Mouse (Mus musculus) stomach, embryonic 16.5 days (tissue): ENCODE measurements at regions not wholly inside any gene's neighbourhood (a gene's known extent, or its start where the extent isn't known, plus 50 kb on each side); places are given as distances from the start of the nearest gene placed in this dataset.

Experiments
- ATAC-seq: fragments of 200-750 bp; cut with Nextera tagmentation; 2 replicates; pipeline ENCODE4 v1.8.0; 2017; ENCODE audit warnings: moderate number of reproducible peaks, moderate TSS enrichment; ENCODE audit not compliant: insufficient read depth, low FRiP score
- H3K27ac ChIP-seq: fragments of 300-500 bp; sonication (generic); 2 replicates; pipeline ENCODE4 v1.5.1; 2014; ENCODE audit warnings: low read length
- H3K27me3 ChIP-seq: fragments of 300-500 bp; sonication (generic); 2 replicates; pipeline ENCODE4 v1.6.1; 2014; ENCODE audit warnings: low read length, control low read depth, mixed read lengths; ENCODE audit not compliant: control insufficient read depth, insufficient read depth
- H3K36me3 ChIP-seq: fragments of 300-500 bp; sonication (generic); 2 replicates; pipeline ENCODE4 v1.6.1; 2014; ENCODE audit warnings: low read length; ENCODE audit not compliant: control insufficient read depth, insufficient read depth
- H3K4me1 ChIP-seq: fragments of 300-500 bp; sonication (generic); 2 replicates; pipeline ENCODE4 v1.6.1; 2014; ENCODE audit warnings: low read length, control low read depth, mixed read lengths; ENCODE audit not compliant: control insufficient read depth, insufficient read depth
- H3K4me2 ChIP-seq: fragments of 300-500 bp; sonication (generic); 2 replicates; pipeline ENCODE4 v1.6.1; 2014; ENCODE audit warnings: low read depth, low read length, mixed read lengths
- H3K4me3 ChIP-seq: fragments of 300-500 bp; sonication (generic); replicated peaks from 2 replicates; pipeline ENCODE4 v1.5.1; 2014; ENCODE audit warnings: mild to moderate bottlenecking, low read length
- H3K9ac ChIP-seq: fragments of 300-500 bp; sonication (generic); 2 replicates; pipeline ENCODE4 v1.6.1; 2014; ENCODE audit warnings: low read length
- H3K9me3 ChIP-seq: fragments of 300-500 bp; sonication (generic); replicated peaks from 2 replicates; pipeline ENCODE4 v1.6.1; 2016; ENCODE audit warnings: low read length, control low read depth; ENCODE audit not compliant: control insufficient read depth
- WGBS: fragments of 180-500 bp; shearing (Covaris S2); extraction: QIAGEN DNeasy Blood & Tissue Kit; methylation state at CpG from one replicate; pipeline ENCODE4 v1.1.7; 2014; 5-methylcytosine and 5-hydroxymethylcytosine counted together

DNA sequence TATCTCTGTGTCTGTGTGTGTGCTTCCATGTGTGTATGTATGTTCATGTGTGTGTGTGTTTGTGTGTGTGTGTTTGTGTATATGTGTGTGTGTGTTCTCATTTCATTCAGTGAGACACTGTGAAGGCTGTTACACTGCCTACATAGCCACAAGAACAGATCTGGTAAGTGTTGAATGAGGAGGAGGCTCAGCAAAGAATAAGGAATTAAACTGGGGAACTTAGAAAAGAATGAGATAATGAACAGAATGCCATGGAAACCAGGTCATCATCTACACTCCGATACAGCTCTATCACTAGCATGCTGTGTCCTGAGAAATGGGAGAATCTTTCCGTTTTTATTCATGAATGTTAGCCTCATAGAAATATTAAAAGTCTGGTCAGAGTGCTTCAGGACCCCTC is 495.7 kb downstream of the Pdcd6ip start:
- Histone ChIP-seq H3K9ac (no peak overlapping the region), H3K27ac (no peak overlapping the region), H3K4me3 (no peak overlapping the region), H3K4me2 (no peak overlapping the region), H3K9me3 (no peaks in the 10 kb centered on the region), H3K36me3 (no peaks in the 10 kb centered on the region), H3K4me1 (no peaks in the 10 kb centered on the region), H3K27me3 (no peaks in the 10 kb centered on the region)
- 82% methylated on average over 2 of the region's 2 CpGs for WGBS
- ATAC-seq: no peak

DNA sequence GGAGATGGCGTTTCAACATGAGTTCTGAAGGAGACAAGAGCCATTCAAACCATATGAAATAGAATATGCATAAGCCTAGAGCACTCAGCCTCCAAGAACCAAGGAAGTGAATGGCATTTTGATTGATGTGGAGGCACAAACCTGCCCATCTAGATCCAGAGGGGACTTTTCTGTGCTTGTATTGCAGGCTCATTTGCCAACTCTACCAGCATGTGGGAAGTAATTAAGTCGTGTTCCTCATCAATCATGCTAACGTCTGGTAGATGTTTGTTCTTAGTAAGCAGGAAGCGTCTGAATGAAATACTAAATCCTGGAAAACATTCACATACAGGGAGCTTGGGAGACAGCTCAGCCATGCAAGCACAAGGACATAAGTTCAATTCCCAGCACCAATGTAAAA is 499.9 kb downstream of the Pdcd6ip start:
- H3K4me2 ChIP-seq: no peak overlapping the region
- H3K4me1 ChIP-seq: no peaks in the 10 kb centered on the region
- no peaks in the 10 kb centered on the region for H3K36me3 ChIP-seq
- H3K9me3 ChIP-seq: no peaks in the 10 kb centered on the region
- no peaks in the 10 kb centered on the region for H3K27me3 ChIP-seq
- H3K27ac ChIP-seq: no peak overlapping the region
- no peak overlapping the region for H3K4me3 ChIP-seq
- no peak for ATAC-seq
- H3K9ac ChIP-seq: no peak overlapping the region
- WGBS: 40% methylated on average over 4 of the region's 4 CpGs

DNA sequence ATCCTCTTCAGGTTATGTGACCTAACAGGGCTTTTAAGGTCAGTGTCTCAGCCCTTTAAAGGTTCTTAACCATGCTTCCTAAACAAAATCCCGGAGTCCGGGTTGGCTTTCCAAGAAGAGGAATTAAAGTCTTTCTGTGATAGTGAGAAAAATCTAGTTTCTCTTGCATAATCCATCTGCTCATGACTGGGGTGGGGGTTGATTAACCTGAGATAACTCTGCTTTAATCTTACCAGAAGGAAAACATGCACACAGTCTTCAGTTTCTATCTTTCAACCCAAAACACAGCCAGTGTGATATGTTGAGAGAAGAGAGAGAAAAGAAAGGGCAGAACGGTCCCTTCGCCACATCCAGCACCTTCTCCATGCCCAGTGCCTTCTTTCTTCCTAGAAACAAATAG is 508.8 kb downstream of the Pdcd6ip start:
- no peak for ATAC-seq
- H3K36me3 ChIP-seq: no peaks in the 10 kb centered on the region
- H3K9me3 ChIP-seq: no peaks in the 10 kb centered on the region
- no peaks in the 10 kb centered on the region for H3K4me1 ChIP-seq
- H3K9ac ChIP-seq: no peak overlapping the region
- no peak overlapping the region for H3K4me3 ChIP-seq
- WGBS: 92% methylated on average over 4 of the region's 4 CpGs
- H3K27ac ChIP-seq: no peak overlapping the region
- H3K27me3 ChIP-seq: no peaks in the 10 kb centered on the region
- H3K4me2 ChIP-seq: no peak overlapping the region

DNA sequence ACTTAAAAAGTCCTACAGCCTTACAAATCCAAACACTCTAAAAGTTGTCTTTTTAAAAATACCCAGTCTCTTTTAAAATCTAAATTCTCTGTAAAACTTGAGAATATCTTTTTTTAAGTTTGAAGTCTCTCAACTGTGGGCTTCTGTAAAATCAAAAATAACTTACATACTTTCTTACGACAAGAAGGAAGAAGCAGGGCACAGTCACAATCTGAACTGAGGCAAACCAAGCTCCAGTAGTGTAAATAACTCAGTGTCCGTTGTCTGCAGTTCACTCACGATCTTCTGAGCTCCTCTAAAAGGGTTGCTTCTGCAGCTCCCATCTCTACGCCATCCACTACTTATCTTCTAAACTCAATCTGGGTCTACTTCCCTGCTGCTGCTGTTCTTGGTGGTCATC is 512.5 kb downstream of the Pdcd6ip start:
- ATAC-seq: no peak
- 77% methylated on average over 4 of the region's 4 CpGs for WGBS
- no peak overlapping the region for H3K4me3 ChIP-seq
- H3K4me2 ChIP-seq: no peak overlapping the region
- H3K9ac ChIP-seq: no peak overlapping the region
- H3K27ac ChIP-seq: no peak overlapping the region
- H3K36me3 ChIP-seq: no peaks in the 10 kb centered on the region
- H3K9me3 ChIP-seq: no peaks in the 10 kb centered on the region
- H3K27me3 ChIP-seq: no peaks in the 10 kb centered on the region
- H3K4me1 ChIP-seq: no peaks in the 10 kb centered on the region

GRCm38 (mm10) chr9:113192773-113193172 is 515.3 kb downstream of the Pdcd6ip start:
- 58% methylated on average over 3 of the region's 3 CpGs for WGBS
- Histone ChIP-seq H3K4me1 (no peaks in the 10 kb centered on the region), H3K27ac (no peak overlapping the region), H3K36me3 (no peaks in the 10 kb centered on the region), H3K9me3 (no peaks in the 10 kb centered on the region), H3K4me3 (no peak overlapping the region), H3K9ac (no peak overlapping the region), H3K27me3 (no peaks in the 10 kb centered on the region), H3K4me2 (no peak overlapping the region)
- ATAC-seq: no peak

GRCm38 (mm10) chr9:113191163-113191562 is 516.9 kb downstream of the Pdcd6ip start:
- WGBS: 65% methylated on average over 3 of the region's 3 CpGs

DNA sequence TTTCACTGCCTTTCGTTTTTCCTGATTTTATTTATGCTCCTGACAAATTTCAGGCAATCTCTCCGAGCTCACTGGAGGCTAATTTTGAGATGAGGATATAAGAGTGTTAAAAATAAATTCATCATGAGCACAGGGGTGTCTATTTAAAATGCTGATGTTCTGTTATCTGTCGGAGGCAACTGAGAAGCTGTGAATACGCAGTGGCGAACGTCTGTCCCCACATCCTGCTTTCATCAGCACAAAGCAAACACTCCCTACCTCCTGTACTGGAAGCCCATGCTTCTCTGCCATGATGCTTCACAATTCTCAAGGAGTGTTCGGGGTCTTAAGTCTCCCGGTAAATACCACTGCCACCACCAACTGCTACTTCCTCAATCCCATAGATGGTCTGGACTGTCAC is 526.9 kb downstream of the Pdcd6ip start:
- ATAC-seq: no peak

More at GRCm38 (mm10) chr9:113191163-113191562, 516.9 kb downstream of the Pdcd6ip start:
- H3K27me3 ChIP-seq: no peaks in the 10 kb centered on the region
- H3K36me3 ChIP-seq: no peaks in the 10 kb centered on the region
- H3K4me1 ChIP-seq: no peaks in the 10 kb centered on the region
- H3K9me3 ChIP-seq: no peaks in the 10 kb centered on the region
- no peak overlapping the region for H3K9ac ChIP-seq
- H3K4me3 ChIP-seq: no peak overlapping the region
- ATAC-seq: no peak
- H3K4me2 ChIP-seq: no peak overlapping the region
- H3K27ac ChIP-seq: no peak overlapping the region

DNA sequence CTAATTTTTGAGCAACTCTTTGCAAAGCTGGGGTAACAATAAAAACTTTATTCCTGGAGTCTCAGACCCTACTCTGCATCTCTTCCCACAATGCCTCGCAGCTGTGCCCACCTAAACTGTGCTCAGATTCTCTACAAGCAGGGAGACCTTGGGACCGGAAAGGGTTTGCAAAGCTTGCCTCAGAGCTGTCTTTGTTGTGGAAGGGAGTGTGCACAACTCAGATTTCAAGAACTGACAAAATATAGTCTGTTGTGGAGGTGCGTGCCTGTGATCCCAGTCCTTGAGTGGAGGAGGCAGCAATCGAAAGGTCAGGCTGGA is 530.2 kb downstream of the Pdcd6ip start:
- H3K4me2 ChIP-seq: no peak overlapping the region
- H3K9me3 ChIP-seq: no peaks in the 10 kb centered on the region
- no peak overlapping the region for H3K9ac ChIP-seq
- no peaks in the 10 kb centered on the region for H3K4me1 ChIP-seq
- H3K27me3 ChIP-seq: no peaks in the 10 kb centered on the region
- no peak overlapping the region for H3K27ac ChIP-seq
- no peaks in the 10 kb centered on the region for H3K36me3 ChIP-seq
- 80% methylated on average over 4 of the region's 4 CpGs for WGBS
- no peak overlapping the region for H3K4me3 ChIP-seq
- no peak for ATAC-seq

More for the DNA sequence above, 526.9 kb downstream of the Pdcd6ip start:
- Histone ChIP-seq H3K9ac (no peak overlapping the region), H3K4me3 (no peak overlapping the region), H3K27ac (no peak overlapping the region), H3K27me3 (no peaks in the 10 kb centered on the region), H3K36me3 (no peaks in the 10 kb centered on the region), H3K4me2 (no peak overlapping the region), H3K4me1 (no peaks in the 10 kb centered on the region), H3K9me3 (no peaks in the 10 kb centered on the region)
- 72% methylated on average over 8 of the region's 8 CpGs for WGBS

DNA sequence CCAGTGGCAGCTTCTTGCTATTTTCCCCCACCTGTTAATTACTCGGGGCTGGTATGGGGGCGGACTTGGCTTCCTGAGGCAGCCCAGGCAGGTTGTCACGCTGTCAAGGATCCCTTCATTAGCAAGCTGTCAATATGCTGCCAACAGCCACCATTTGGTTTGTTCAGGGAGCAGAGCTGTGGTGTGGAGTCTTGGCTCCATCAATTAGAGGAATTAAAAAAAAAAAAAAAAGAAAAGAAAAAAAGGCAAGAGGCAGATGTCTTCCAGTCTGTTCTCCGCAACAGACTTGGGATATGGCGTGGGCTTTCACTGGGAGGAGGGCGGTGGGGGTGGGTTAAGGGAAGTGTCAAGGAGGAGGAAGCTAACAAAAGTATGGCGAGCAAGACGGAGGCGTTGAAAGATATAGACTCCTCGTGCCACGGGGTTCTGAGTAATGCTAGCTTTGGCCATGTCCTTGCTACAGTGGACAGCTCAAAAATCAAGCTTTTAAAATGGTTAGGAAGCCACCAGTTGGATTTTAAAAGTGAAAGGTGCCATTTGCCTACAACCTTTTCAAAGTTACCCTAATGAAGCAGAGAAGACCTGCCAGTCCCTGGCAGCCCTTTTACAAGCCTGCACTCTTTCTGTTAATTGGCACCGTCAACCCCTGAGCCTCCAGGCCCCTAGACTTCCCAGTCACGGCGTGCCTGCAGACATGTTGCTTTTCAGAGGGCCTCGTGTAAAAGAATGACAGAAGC is 530.7 kb downstream of the Pdcd6ip start:
- ATAC-seq: no peak
- Histone ChIP-seq H3K27me3 (no peaks in the 10 kb centered on the region), H3K9ac (no peak overlapping the region), H3K27ac (no peak overlapping the region), H3K4me2 (no peak overlapping the region), H3K4me3 (no peak overlapping the region), H3K4me1 (no peaks in the 10 kb centered on the region), H3K9me3 (no peaks in the 10 kb centered on the region), H3K36me3 (no peaks in the 10 kb centered on the region)
- WGBS: 56% methylated on average over 15 of the region's 15 CpGs
